Mouse (Mus musculus) layer of hippocampus, postnatal 36 days (tissue): ENCODE results near the gene 9130213A22Rik. TPM values are rescaled to one million over a fixed set of nuclear protein-coding genes. Genes with fewer than 3 reads are reported as not detected.

Experiments used
- DNase-seq, 2 experiments: peaks; one replicate each; pipeline ENCODE4 v3.0.0; 2022
- total RNA-seq, 2 experiments: library from RNA; stranded (reverse); gene quantifications; 2 replicates each; pipeline ENCODE4 v1.2.3; 2021

The 9130213A22Rik gene
- total RNA-seq, 2 experiments from 2014 or later: 0.96 to 1.2 TPM

DNA sequence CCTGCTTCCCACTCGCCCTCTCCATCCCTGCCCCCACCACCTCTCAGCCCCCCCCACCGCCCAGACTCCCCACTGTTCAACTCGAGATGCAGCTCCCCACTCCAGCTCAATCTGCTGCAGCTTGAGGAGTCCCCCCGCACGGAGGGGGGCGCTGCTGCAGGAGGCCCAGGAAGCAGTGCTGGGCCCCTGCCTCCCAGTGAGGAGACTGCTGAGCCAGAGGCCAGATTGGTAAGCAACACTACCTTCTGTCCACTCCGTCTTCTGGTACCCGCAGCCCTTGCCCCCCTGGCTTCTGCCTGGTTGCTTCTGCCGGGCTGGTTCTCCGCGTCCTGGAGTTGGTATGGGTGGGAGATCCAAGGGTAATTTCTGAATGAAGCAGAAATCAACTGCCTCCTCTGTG, 15.5 kb downstream of the 9130213A22Rik start:
- no peak for DNase-seq

DNA sequence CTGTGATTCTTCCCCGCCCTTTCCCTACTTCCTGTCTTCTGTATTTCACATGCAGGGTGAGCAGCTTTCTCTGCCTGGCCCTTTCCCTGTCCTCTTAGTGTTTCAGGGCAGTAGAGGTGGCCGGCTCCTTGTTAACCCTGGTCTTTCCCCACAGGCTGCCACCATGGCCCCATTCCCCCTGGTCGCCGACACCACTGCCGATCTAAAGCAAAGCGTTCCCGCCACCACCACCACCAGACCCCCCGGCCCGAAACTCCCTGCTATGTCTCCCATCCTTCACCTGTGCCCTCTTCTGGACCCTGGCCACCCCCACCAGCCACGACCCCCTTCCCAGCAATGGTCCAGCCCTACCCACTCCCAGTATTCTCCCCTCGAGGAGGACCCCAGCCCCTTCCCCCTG, 16.1 kb downstream of the 9130213A22Rik start:
- DNase-seq: no peak

GRCm38 (mm10) chr11:69105796-69106195, 16.6 kb downstream of the 9130213A22Rik start:
- no peak for DNase-seq

DNA sequence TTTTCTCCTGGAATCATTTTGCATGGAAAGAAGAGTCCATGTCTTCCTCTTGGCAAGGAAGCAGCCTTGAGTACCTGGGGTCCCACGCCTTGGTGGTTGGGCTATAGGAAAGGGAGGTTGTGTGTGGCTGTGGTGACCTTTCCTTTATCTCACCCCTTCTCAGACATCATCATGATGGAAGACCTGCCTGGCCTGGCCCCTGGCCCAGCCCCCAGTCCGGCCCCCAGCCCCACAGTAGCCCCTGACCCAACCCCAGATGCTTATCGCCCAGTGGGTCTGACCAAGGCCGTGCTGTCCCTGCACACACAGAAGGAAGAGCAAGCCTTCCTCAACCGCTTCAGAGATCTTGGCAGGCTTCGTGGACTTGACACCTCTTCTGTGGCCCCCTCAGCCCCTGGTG, 17.2 kb downstream of the 9130213A22Rik start:
- DNase-seq: no peak

GRCm38 (mm10) chr11:69104487-69104886, 17.9 kb downstream of the 9130213A22Rik start:
- DNase-seq: no peak

DNA sequence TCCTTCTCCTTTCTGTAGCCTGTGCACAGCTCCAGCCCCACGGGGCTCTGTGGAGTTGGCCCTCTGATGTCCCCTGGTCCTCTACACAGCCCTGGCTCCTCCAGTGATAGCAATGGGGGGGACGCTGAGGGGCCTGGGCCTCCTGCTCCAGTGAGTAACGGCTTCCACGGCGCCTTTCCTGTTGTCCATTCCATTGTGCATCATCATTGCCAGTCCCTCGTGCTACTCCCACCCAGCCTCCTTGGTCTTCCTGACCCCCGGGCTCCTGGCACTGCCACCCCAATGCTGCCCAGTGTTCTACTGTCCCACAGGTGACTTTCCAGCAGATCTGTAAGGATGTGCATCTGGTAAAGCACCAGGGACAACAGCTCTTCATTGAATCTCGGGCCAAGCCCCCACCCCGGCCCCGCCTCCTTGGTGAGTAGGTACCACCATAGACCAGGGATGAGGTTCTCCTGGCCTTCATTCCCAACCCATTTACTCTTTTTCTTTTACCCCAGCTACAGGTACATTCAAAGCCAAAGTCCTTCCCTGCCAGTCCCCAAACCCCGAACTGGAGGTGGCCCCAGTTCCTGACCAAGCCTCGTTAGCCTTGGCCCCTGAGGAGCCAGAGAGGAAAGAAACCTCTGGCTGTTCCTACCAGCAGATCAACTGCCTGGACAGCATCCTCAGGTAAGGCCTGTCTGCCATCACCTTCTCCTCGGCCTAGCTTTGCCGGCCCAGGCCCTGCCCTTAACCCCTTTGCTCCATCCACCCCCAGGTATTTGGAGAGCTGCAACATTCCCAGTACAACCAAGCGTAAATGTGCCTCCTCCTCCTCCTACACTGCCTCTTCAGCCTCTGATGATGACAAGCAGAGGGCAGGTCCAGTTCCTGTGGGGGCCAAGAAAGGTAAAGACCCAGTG, 18.6 kb downstream of the 9130213A22Rik start:
- no peak for DNase-seq

GRCm38 (mm10) chr11:69103121-69103520, 19.3 kb downstream of the 9130213A22Rik start:
- DNase-seq: no peak

DNA sequence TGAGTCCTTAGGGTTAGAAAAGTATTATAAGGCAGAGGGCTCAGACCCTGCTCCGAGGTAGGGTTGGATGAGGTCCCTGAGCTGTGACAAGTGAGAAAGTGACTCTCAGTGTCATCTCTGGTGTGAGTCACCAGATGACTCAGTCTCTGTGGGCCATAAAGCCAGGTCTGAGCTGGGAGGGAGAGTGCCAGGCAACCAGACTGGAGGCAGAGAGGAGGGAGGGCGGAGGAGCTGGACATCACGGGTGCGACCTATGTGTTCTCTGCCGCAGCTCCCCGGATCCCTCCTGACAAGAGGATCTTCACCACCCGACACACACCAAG, 20.0 kb downstream of the 9130213A22Rik start:
- no peak for DNase-seq

GRCm38 (mm10) chr11:69101604-69102402, 20.6 kb downstream of the 9130213A22Rik start:
- DNase-seq: no peak

DNA sequence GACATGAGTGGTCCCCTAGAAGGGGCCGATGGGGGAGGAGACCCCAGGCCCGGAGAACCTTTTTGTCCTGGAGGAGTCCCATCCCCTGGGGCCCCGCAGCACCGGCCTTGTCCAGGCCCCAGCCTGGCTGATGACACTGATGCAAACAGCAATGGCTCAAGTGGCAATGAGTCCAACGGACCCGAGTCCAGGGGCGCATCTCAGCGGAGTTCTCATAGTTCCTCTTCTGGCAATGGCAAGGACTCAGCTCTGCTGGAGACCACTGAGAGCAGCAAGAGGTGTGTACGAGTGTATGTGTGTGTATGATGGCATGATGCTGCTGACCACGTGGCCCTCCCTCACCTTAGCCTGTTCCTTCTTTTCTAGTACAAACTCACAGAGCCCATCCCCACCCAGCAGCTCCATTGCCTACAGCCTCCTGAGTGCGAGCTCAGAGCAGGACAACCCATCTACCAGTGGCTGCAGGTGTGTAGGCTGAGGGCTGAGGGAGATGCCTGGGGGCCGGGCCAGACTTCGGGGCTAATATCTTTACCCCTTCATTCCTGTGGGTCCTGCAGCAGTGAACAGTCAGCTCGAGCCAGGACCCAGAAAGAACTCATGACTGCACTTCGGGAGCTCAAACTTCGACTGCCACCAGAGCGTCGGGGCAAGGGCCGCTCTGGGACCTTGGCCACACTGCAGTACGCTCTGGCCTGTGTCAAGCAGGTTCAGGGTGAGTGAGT, 21.6 kb downstream of the 9130213A22Rik start:
- DNase-seq: no peak

- peak; percentile 93 to 94 for DNase-seq
Observed at GRCm38 (mm10) chr11:69099915-69100345, 22.5 kb downstream of the 9130213A22Rik start.

DNA sequence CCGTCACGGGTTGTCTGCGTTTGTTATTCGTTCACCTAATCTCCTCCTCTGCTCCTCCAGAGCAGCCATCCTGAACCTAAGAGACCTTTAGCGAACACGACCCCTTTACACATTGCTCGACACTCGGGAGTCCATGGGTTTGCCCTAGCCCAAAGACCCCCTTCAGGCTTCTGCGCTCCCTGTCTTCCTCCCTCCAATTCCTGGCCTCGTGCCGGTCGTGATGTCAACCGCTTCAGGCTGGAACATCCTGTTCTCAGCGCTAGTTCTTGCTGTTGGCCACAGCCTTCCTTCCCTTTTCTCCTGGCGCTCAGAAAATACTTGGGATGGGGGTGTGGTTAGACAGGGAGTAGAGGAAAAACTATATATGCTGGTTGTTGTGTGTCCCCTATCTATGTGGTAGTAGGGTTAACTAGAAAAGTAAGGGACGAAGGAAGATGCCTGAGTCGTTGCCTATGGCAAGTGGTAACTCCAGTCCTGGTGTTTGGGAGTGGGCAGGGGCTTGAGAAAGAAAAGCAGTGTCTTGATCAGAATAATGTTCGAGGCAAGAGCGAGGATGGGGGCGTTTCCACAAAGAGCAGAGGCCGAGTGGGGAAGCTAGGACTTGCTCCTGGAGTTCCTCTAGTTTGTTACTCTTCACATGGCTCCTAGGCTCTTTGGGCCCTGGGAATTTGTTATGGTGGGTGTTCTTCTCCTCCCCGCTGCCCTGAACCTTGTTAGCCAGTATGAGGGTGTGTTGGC, 23.0 kb downstream of the 9130213A22Rik start:
- peak; percentile 67 to 73 for DNase-seq

- peak; percentile 96 to 98 for DNase-seq
Observed at GRCm38 (mm10) chr11:69098762-69099091, 23.7 kb downstream of the 9130213A22Rik start.

GRCm38 (mm10) chr11:69098039-69098761, 24.2 kb downstream of the 9130213A22Rik start:
- no peak for DNase-seq

DNA sequence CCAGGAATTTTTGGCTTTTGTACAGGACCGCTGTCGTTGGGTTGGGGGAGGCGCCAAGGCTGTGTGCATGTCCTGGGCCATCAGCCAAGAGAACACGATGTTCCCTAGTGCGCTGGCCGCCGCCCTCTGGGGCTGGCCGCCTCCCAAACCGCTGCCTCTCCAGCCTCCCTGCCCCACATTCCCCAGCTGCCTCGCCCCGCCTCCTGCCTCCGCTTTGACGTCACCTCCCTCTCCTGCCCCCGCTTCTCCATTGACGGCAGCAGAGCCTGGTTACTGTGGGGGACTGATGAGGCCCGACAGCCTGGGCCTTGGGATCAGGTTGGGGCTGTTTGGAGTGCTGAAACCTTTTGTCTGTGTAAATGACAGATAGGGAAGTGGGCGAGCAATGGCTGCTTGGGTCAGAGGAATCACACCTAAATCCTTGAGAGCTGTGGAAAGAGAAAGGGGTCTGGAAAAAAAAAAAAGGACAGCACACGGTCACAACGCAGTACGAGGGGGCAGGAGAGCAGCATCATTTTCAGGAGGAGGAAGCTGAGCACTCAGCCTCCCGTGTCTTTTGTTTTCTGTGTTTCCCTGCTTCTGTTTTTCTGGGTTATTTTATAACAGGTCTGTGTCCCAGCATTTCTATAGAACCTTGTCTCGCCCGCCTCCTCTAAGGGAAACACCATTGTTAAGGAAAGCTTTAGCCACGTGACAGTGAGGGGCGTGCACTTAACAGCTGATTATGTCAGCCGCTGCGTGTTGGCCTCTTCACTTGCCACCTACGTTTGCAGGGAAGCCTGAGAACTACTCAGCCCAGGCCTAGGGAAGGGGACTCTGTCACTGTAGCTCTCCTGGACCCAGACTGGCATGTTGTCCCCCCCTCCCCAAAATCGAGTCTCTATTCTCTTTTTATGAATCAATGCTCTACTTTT, 25.1 kb downstream of the 9130213A22Rik start:
- peak; percentile 96 to 97 for DNase-seq

- DNase-seq: no peak
Observed at GRCm38 (mm10) chr11:69096360-69096986, 25.9 kb downstream of the 9130213A22Rik start.

DNA sequence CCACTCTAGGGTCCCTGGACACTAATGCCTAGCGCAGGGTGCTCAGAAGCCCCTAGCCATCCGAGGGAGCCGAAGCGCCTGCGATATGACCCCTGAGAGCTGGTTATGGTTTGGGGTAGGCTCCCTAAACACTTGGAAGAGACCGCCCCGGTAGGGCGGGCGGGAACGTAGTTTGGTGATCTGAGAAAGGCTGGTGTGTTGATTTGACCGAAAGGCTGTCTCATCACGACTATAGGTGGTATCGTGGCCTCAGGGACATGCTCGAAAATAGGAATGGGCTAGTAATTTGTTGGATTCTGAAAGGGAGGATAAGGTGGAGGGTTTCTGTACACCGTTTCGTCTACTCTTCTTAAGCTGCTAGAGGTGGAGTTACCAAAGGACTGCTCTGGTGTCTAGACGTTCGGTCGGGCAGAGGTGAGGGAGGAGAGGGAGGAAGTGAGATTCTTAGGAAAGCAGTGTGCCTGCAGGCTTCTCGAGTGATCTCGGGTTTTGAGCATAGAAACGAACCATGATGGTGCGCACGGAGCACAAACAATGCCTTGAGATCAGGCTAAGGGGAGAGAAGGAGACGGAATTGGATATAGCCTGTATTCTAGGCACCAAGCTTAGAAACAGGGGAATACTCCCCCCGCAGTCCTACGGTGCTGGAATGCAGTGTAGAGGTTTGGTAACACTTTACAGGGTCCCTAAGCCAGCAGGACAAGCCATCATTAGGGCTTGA, 26.7 kb downstream of the 9130213A22Rik start:
- no peak for DNase-seq

GRCm38 (mm10) chr11:69094697-69095429, 27.5 kb downstream of the 9130213A22Rik start, which contains the start of gene Per1:
Gene Per1, plus strand, starts transcription at chr11:69095217.
- peak; percentile 100 for DNase-seq
